In genomic region chr6:68884130-68884529, GRCm38 (mm10) we compare ENCODE assay signal across 1 mouse cellular context.
TF ChIP-seq lines count a peak whose summit lies in the region.

No protein-coding gene starts in this region.

TF ChIP-seq in CH12.LX, 34 proteins besides CTCF, POLR2A, EP300 and RAD21 (continued from another document):
- TF ChIP-seq JUND (conservative IDR thresholded peaks at IDR 0.05; ENCODE audit: low read depth, low read length) (peak; percentile 57; the same call in 1 of the 2 replicates), MAFK (IDR thresholded peaks at IDR 0.05; ENCODE audit: insufficient replicate concordance, low read length) (peak; percentile 82)
